10 mouse cellular contexts compared by ENCODE assay signal in the genomic region with DNA sequence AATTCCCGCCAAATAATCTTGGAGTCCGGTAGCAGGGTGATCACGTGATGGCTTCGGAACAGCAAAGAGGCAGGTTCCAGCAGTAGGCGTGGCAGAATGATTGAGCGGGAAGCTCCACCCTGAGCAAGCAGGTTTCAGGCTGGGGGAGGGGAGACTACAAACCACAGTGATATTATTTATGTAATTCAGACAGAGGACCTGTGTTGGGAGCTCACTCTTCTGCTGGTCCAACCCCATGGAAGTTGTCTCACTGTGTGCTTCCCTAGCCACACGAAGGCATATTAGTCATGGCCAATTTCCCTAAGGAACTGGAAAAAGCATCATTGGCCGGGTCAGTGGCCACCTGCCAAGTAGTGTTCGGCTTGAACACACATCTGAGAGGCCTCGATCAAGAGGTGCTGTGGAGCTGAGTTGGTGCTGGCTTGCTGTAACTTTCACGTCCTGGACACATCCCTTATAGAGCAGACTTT. TPM values are rescaled to one million over a fixed set of nuclear protein-coding genes. Genes with fewer than 3 reads are reported as not detected.
DNase-seq lines count a peak whose midpoint lies in the region; ATAC-seq and TF ChIP-seq lines count a peak whose summit lies in the region.
"Had no signal": no experiment of that assay in that cellular context is flagged by ENCODE, and none has a peak within 500 bp of the region (broad histone marks: within the 10 kb centered on the region; RNA-seq: fewer than 3 reads in every experiment).

No protein-coding gene starts in this region.

- H3K36me3 ChIP-seq in MEL (ENCODE audit: control insufficient read depth in 1 of 2, insufficient read depth in 2 of 2, low read length in 2 of 2), result no peaks in the 10 kb centered on the region
- H3K36me3 ChIP-seq in liver, embryonic 16.5 days (ENCODE audit: control insufficient read depth, insufficient read depth), result no peaks in the 10 kb centered on the region

- TF ChIP-seq POLR2A in MEL (IDR thresholded peaks at IDR 0.05; ENCODE audit: control insufficient read depth in 1 of 2, insufficient read depth in 1 of 2, low read depth in 1 of 2, low read length in 2 of 2, poor library complexity in 1 of 2), result no peak

- H3K9ac ChIP-seq in MEL (ENCODE audit: control insufficient read depth, low read depth, low read length, poor library complexity, severe bottlenecking), result no peak overlapping the region
- peak overlapping the region; percentile 24; the same call in 1 of the 2 replicates for H3K9ac ChIP-seq in liver, embryonic 16.5 days (ENCODE audit: low read depth, low read length)

- no peaks in the 10 kb centered on the region for H3K9me3 ChIP-seq in MEL (replicated peaks; ENCODE audit: insufficient read depth, low read length)
- H3K9me3 ChIP-seq in liver, embryonic 16.5 days (replicated peaks; ENCODE audit: control insufficient read depth, low read length), result no peaks in the 10 kb centered on the region

- no peak overlapping the region for H3K27ac ChIP-seq in MEL (ENCODE audit: control insufficient read depth, low read depth, low read length)
- H3K27ac ChIP-seq in liver, embryonic 16.5 days (ENCODE audit: low read length), result no peak overlapping the region
- H3K27ac ChIP-seq: macrophage had no signal

- peak; percentile 20 for DNase-seq in MEL (ENCODE audit: low read depth, low spot score)
- peak; percentile 48 for DNase-seq in adrenal gland, postnatal 14 days
- peak; percentile 71 for DNase-seq in induced T-regulatory cell, adult 2 months (ENCODE audit: low read depth)
- no peak for DNase-seq in neural tube, embryonic 10.5 days (ENCODE audit: extremely low spot score, low spot score)
- DNase-seq in B cell, adult 2 months, result no peak
- DNase-seq in layer of hippocampus, adult 9-11 months, result no peak
- no peak for DNase-seq in layer of hippocampus, adult 8-10 months (ENCODE audit: low spot score in 2 of 2)

- no peak for TF ChIP-seq EP300 in MEL (IDR thresholded peaks at IDR 0.05; ENCODE audit: low read depth in 1 of 2, low read length in 2 of 2)

- ATAC-seq in liver, embryonic 16.5 days (ENCODE audit: low read depth), result peak; percentile 33; the same call in 1 of the 2 replicates

- no peak for TF ChIP-seq RAD21 in MEL (IDR thresholded peaks at IDR 0.05; ENCODE audit: low read depth, low read length)

- WGBS in liver, embryonic 16.5 days (ENCODE audit: insufficient replicate concordance), result 24% methylated on average over 11 of the region's 11 CpGs

- H3K4me2 ChIP-seq in liver, embryonic 16.5 days (ENCODE audit: low read depth, low read length), result peak overlapping the region; percentile 26

- no peaks in the 10 kb centered on the region for H3K79me2 ChIP-seq in MEL (ENCODE audit: control insufficient read depth, insufficient read depth, low read length, poor library complexity)

- no peaks in the 10 kb centered on the region for H3K27me3 ChIP-seq in MEL (ENCODE audit: control insufficient read depth in 1 of 2, insufficient read depth in 2 of 2, low read length in 2 of 2)
- no peaks in the 10 kb centered on the region for H3K27me3 ChIP-seq in liver, embryonic 16.5 days (ENCODE audit: control insufficient read depth, insufficient read depth, low read depth, low read length)

- no peak for TF ChIP-seq CTCF in MEL (IDR thresholded peaks at IDR 0.05 in 2 of 3, conservative IDR thresholded peaks at IDR 0.05 in 1 of 3; ENCODE audit: control insufficient read depth in 1 of 3, insufficient read depth in 1 of 3, low read depth in 2 of 3, low read length in 3 of 3, poor library complexity in 1 of 3, severe bottlenecking in 1 of 3)

- no peak overlapping the region for H3K4me3 ChIP-seq in MEL (ENCODE audit: control insufficient read depth in 1 of 2, insufficient read depth in 1 of 2, low read depth in 2 of 2, low read length in 2 of 2)
- H3K4me3 ChIP-seq in liver, embryonic 16.5 days (ENCODE audit: low read depth, low read length), result no peak overlapping the region

- no peaks in the 10 kb centered on the region for H3K4me1 ChIP-seq in MEL (ENCODE audit: control insufficient read depth in 1 of 2, insufficient read depth in 2 of 2, low read length in 2 of 2)
- peaks cover 13% of the 10 kb centered on the region for H3K4me1 ChIP-seq in liver, embryonic 16.5 days (ENCODE audit: control insufficient read depth, low read depth, low read length)

TF ChIP-seq in MEL, 35 proteins besides CTCF, POLR2A, EP300 and RAD21:
- TF ChIP-seq BHLHE40 (IDR thresholded peaks at IDR 0.05; ENCODE audit: borderline replicate concordance, low read depth, low read length) (0 out of 2 replicates have a peak, but pooled peaks have one; percentile 17), ETS1 (IDR thresholded peaks at IDR 0.05; ENCODE audit: low read depth, low read length) (no peak), UBTF (IDR thresholded peaks at IDR 0.05; ENCODE audit: borderline replicate concordance, insufficient read depth, low read depth, low read length) (no peak), GATA1 (IDR thresholded peaks at IDR 0.05; ENCODE audit: low read depth, low read length) (no peak), USF1 (IDR thresholded peaks at IDR 0.05; ENCODE audit: low read depth, low read length) (peak; percentile 80), JUND (IDR thresholded peaks at IDR 0.05; ENCODE audit: low read depth, low read length) (no peak), TCF12 (IDR thresholded peaks at IDR 0.05; ENCODE audit: low read depth, low read length) (no peak), ELF1 (IDR thresholded peaks at IDR 0.05; ENCODE audit: low read depth, low read length) (no peak), E2F4 (IDR thresholded peaks at IDR 0.05; ENCODE audit: borderline replicate concordance, low read depth, low read length) (no peak), POLR2AphosphoS5 (IDR thresholded peaks at IDR 0.05; ENCODE audit: borderline replicate concordance, low read depth, low read length) (no peak), CHD2 (IDR thresholded peaks at IDR 0.05; ENCODE audit: low read length) (no peak), POLR2AphosphoS2 (IDR thresholded peaks at IDR 0.05; ENCODE audit: low read length) (no peak)

RNA-seq across cellular contexts. Expression of a gene that starts 36.5 kb away (rescaled TPM):
- total RNA-seq in MEL (2012; rRNA removed), result 0.04 TPM in 1 of 2 replicates, not detected in the other
- polyA plus RNA-seq in MEL (2012; ENCODE audit: insufficient read depth in 1 of 2, insufficient read length in 2 of 2, low read depth in 1 of 2, low replicate concordance in 2 of 2, missing spikeins in 1 of 2), result under 1 TPM in 1 of 2 experiments, not detected in 1; 0.06 TPM
- 12.7 and 14.5 TPM in 2 replicates for total RNA-seq in adrenal gland, postnatal 14 days (2021)
- 0.15 and 0.17 TPM in 2 replicates for polyA plus RNA-seq in liver, embryonic 16.5 days (2015; fragmentation: Nextera tagmentation; extraction: Ambion mirVana)
- total RNA-seq in layer of hippocampus, adult 8-10 months (2022), result 1 to 10 TPM; 1.4 to 2.8 (median 2.2) TPM
- polyA plus RNA-seq: embryonic facial prominence, embryonic 11.5 days had no signal

Comparison
In these comparisons a context has a peak if more than half of its experiments do, and no peak if none do; other contexts are left out.
1. DNase-seq: peak in MEL (single experiment), adrenal gland, postnatal 14 days (single experiment) and induced T-regulatory cell, adult 2 months (single experiment); none in neural tube, embryonic 10.5 days (single experiment), B cell, adult 2 months (0 of 2), layer of hippocampus, adult 9-11 months (single experiment) and layer of hippocampus, adult 8-10 months (0 of 2).